Mouse (Mus musculus) embryonic facial prominence, embryonic 14.5 days (tissue): ENCODE measurements around the gene Akap17b. TPM values are rescaled to one million over a fixed set of nuclear protein-coding genes. Genes with fewer than 3 reads are reported as not detected.

Source experiments
- ATAC-seq: fragments of 200-750 bp; cut with Nextera tagmentation; 2 replicates; pipeline ENCODE4 v1.8.0; 2017; ENCODE audit warnings: low read depth, moderate number of reproducible peaks, moderate TSS enrichment
- DNase-seq: peaks from one replicate; pipeline ENCODE4 v3.0.0-alpha.2; 2015; ENCODE audit warnings: low spot score
- H3K27ac ChIP-seq: fragments of 300-500 bp; sonication (generic); replicated peaks from 2 replicates; pipeline ENCODE4 v1.5.1; 2014; ENCODE audit warnings: low read depth, mild to moderate bottlenecking, low read length, moderate library complexity
- H3K27me3 ChIP-seq: fragments of 300-500 bp; sonication (generic); replicated peaks from 2 replicates; pipeline ENCODE4 v1.6.1; 2014; ENCODE audit warnings: low read length; ENCODE audit not compliant: control insufficient read depth, insufficient read depth
- H3K36me3 ChIP-seq: fragments of 300-500 bp; sonication (generic); 2 replicates; pipeline ENCODE4 v1.6.1; 2014; ENCODE audit warnings: low read length, mixed read lengths; ENCODE audit not compliant: control insufficient read depth, insufficient read depth
- H3K4me1 ChIP-seq: fragments of 300-500 bp; sonication (generic); 2 replicates; pipeline ENCODE4 v1.6.1; 2014; ENCODE audit warnings: antibody characterized with exemption, low read length; ENCODE audit not compliant: control insufficient read depth, insufficient read depth
- H3K4me2 ChIP-seq: fragments of 300-500 bp; sonication (generic); 2 replicates; pipeline ENCODE4 v1.6.1; 2014; ENCODE audit warnings: low read depth, mild to moderate bottlenecking, low read length, moderate library complexity, mixed read lengths
- H3K4me3 ChIP-seq: fragments of 300-500 bp; sonication (generic); 2 replicates; pipeline ENCODE4 v1.5.1; 2014; ENCODE audit warnings: low read depth, mild to moderate bottlenecking, low read length
- H3K9ac ChIP-seq: fragments of 300-500 bp; sonication (generic); 2 replicates; pipeline ENCODE4 v1.6.1; 2014; ENCODE audit warnings: low read depth, mild to moderate bottlenecking, low read length, moderate library complexity, mixed read lengths
- H3K9me3 ChIP-seq: fragments of 300-500 bp; sonication (generic); 2 replicates; pipeline ENCODE4 v1.6.1; 2016; ENCODE audit warnings: low read length; ENCODE audit not compliant: control insufficient read depth
- WGBS: fragments of 180-500 bp; shearing (Covaris S2); extraction: QIAGEN DNeasy Blood & Tissue Kit; methylation state at CpG from one replicate; pipeline ENCODE4 v1.1.7; 2014; 5-methylcytosine and 5-hydroxymethylcytosine counted together
- polyA plus RNA-seq: library from polyadenylated mRNA; unstranded; fragments of >200 nt; fragmentation: Nextera tagmentation; extraction: Ambion mirVana; gene quantifications from 2 replicates; pipeline ENCODE4 v1.2.1, GENCODE M21; 2014

Gene Akap17b
- polyA plus RNA-seq, 1 experiment from 2014 or later: 3.2 TPM

GRCm38 (mm10) chrX:36595247-36595646 lies 49.9 kb downstream of the Akap17b start:
- H3K4me2 ChIP-seq: no peak overlapping the region
- DNase-seq (no peak), ATAC-seq (no peak)
- no peak overlapping the region for H3K27ac ChIP-seq
- H3K4me3 ChIP-seq: no peak overlapping the region
- H3K9me3 ChIP-seq: no peaks in the 10 kb centered on the region
- no peaks in the 10 kb centered on the region for H3K36me3 ChIP-seq
- H3K4me1 ChIP-seq: no peaks in the 10 kb centered on the region; the same call in 1 of the 2 replicates
- WGBS: 86% methylated on average over 3 of the region's 3 CpGs
- no peaks in the 10 kb centered on the region for H3K27me3 ChIP-seq
- no peak overlapping the region for H3K9ac ChIP-seq

DNA sequence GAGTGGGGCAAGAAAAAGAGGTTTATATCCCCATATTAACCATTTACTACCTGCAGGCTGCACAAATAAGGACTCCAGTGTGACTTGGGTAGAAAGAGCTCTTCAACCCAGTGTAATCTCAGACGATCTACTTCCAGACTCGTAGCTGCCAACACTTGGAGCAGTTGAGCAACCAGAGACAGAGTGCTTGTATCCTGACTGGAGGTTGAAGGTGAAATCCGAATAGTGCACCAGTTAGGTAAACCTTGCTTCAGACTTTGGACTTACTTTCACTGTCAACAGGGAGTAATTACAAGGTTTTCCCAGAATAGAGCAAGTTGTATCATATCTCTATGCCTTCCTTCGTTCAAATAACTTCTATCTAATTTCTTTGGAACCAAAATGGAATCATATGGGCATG lies 53.7 kb downstream of the Akap17b start:
- 73% methylated on average over 4 of the region's 4 CpGs for WGBS
- H3K4me1 ChIP-seq: no peaks in the 10 kb centered on the region
- H3K9ac ChIP-seq: no peak overlapping the region
- no peak overlapping the region for H3K4me3 ChIP-seq
- H3K27ac ChIP-seq: no peak overlapping the region
- no peaks in the 10 kb centered on the region for H3K27me3 ChIP-seq
- no peak for DNase-seq
- no peak overlapping the region for H3K4me2 ChIP-seq
- H3K36me3 ChIP-seq: no peaks in the 10 kb centered on the region
- ATAC-seq: no peak
- no peaks in the 10 kb centered on the region for H3K9me3 ChIP-seq

- Histone ChIP-seq H3K27me3 (no peaks in the 10 kb centered on the region), H3K9ac (no peak overlapping the region), H3K9me3 (no peaks in the 10 kb centered on the region), H3K4me1 (no peaks in the 10 kb centered on the region), H3K4me2 (no peak overlapping the region), H3K36me3 (no peaks in the 10 kb centered on the region), H3K4me3 (no peak overlapping the region), H3K27ac (no peak overlapping the region)
- WGBS: 54% methylated on average over 1 of the region's 1 CpGs
- ATAC-seq (no peak), DNase-seq (no peak)
Measured at GRCm38 (mm10) chrX:36591120-36591519, 54.1 kb downstream of the Akap17b start.

DNA sequence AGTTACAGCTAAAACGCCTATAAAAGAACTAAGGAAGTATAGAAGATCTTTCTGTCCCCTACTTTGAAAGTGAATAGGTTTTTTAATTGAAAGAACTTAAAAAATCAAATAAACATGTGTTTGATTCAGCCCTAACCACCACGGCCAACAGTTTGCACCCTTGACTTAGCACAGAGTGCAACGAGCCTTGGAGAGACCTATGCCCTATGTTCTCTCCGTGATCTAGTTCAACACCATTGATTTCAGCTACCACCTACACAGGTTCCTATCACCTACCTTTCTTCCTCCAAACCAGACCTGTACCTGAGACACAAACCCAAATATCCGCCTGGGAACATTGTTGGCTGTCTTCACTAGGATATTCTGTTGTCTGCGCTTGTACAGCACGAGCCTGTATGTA lies 54.9 kb downstream of the Akap17b start:
- no peak overlapping the region for H3K4me3 ChIP-seq
- no peak overlapping the region for H3K9ac ChIP-seq
- no peak overlapping the region for H3K4me2 ChIP-seq
- WGBS: 77% methylated on average over 7 of the region's 7 CpGs
- no peak overlapping the region for H3K27ac ChIP-seq
- ATAC-seq (no peak), DNase-seq (no peak)
- no peaks in the 10 kb centered on the region for H3K27me3 ChIP-seq
- H3K4me1 ChIP-seq: no peaks in the 10 kb centered on the region
- no peaks in the 10 kb centered on the region for H3K9me3 ChIP-seq
- no peaks in the 10 kb centered on the region for H3K36me3 ChIP-seq

- Histone ChIP-seq H3K36me3 (no peaks in the 10 kb centered on the region), H3K27ac (no peak overlapping the region), H3K27me3 (no peaks in the 10 kb centered on the region), H3K9ac (no peak overlapping the region), H3K4me2 (no peak overlapping the region), H3K9me3 (no peaks in the 10 kb centered on the region), H3K4me1 (no peaks in the 10 kb centered on the region), H3K4me3 (no peak overlapping the region)
- DNase-seq (peak; percentile 39), ATAC-seq (0 out of 2 replicates have a peak, but pooled peaks have one; percentile 30)
- WGBS: 71% methylated on average over 8 of the region's 8 CpGs
Measured at GRCm38 (mm10) chrX:36587304-36588209, 57.6 kb downstream of the Akap17b start.

DNA sequence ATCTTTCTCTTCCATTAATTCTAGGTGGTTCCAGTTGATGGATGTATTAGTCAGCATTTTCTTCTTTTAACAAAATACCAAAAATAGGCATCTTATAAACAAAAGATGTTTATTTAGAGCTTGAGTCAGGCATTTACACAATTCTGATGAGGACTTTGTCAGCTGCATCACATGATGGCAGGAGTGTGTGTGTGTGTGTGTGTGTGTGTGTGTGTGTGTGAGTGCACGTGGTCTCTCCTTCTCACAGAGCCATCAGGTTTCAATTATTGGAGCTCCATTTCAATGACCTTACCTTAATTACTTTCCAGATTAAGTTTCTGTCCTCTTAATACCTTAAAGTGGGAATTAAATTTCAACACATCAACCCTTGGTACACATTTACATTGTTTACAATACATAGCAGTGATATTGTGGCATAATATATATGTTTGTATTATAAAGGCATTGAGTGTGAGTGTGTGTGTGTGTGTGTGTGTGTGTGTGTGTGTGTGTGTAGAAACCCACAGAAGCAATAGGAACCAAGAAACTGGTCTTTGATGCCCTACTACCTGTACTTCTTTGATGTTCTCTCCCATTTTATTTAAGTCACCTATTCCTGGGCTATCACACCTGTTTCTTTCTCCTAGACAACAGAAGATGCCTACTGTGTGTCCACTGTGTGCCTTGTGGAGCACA lies 58.4 kb downstream of the Akap17b start:
- Histone ChIP-seq H3K4me3 (no peak overlapping the region), H3K9ac (no peak overlapping the region), H3K4me1 (no peaks in the 10 kb centered on the region), H3K36me3 (no peaks in the 10 kb centered on the region), H3K9me3 (no peaks in the 10 kb centered on the region), H3K27ac (no peak overlapping the region), H3K4me2 (no peak overlapping the region), H3K27me3 (no peaks in the 10 kb centered on the region)
- ATAC-seq (no peak), DNase-seq (no peak)
- 35% methylated on average over 1 of the region's 1 CpGs for WGBS

GRCm38 (mm10) chrX:36562079-36562478 lies 83.1 kb downstream of the Akap17b start:
- no peaks in the 10 kb centered on the region for H3K9me3 ChIP-seq
- H3K4me1 ChIP-seq: no peaks in the 10 kb centered on the region
- ATAC-seq (no peak), DNase-seq (no peak)
- no peak overlapping the region for H3K4me2 ChIP-seq
- 39% methylated on average over 3 of the region's 3 CpGs for WGBS
- no peaks in the 10 kb centered on the region for H3K36me3 ChIP-seq
- H3K27ac ChIP-seq: no peak overlapping the region
- no peaks in the 10 kb centered on the region for H3K27me3 ChIP-seq
- no peak overlapping the region for H3K4me3 ChIP-seq
- H3K9ac ChIP-seq: no peak overlapping the region

DNA sequence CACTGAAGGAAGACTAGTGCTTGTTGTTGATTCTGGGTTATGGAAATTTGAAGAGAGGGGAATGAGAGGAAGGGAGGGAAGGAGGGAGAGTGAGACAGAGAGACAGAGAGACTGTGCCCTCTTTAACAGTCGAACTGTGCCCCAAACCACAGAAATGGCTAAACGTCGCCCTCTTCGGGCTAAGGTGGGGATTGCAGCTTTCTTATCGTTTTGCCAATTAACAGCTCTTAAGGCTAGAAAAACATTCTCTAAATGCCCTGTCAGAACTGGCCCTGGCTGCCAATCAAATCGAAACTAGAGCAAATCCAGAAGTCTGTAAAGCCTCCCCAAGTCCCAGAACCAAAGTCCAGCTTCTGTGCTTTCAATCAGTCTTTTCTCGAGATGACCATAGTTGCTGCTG lies 83.5 kb downstream of the Akap17b start:
- 0 out of 2 replicates have a peak overlapping the region, but pooled peaks have one; percentile 15 for H3K4me2 ChIP-seq
- H3K27ac ChIP-seq: no peak overlapping the region
- no peaks in the 10 kb centered on the region for H3K27me3 ChIP-seq
- no peaks in the 10 kb centered on the region for H3K9me3 ChIP-seq
- no peak overlapping the region for H3K9ac ChIP-seq
- DNase-seq: peak; percentile 23
- H3K4me3 ChIP-seq: no peak overlapping the region
- no peaks in the 10 kb centered on the region for H3K36me3 ChIP-seq
- ATAC-seq: no peak
- no peaks in the 10 kb centered on the region for H3K4me1 ChIP-seq
- 11% methylated on average over 7 of the region's 7 CpGs for WGBS
